Mouse (Mus musculus) gastrocnemius, postnatal 10 days (tissue): ENCODE data around the gene Spata2l. TPM values are rescaled to one million over a fixed set of nuclear protein-coding genes. Genes with fewer than 3 reads are reported as not detected.
"Not testable (repeated sequence)": the region's sequence is repeated elsewhere in the genome, so short reads cannot be mapped to it uniquely, and the experiment has no call there.

Experiments
- DNase-seq: peaks from one replicate; pipeline ENCODE4 v3.0.0; 2021; ENCODE audit warnings: mixed read lengths
- total RNA-seq, 2 experiments: library from RNA; stranded (reverse); gene quantifications; 2 replicates each; pipeline ENCODE4 v1.2.3; 2021

Spata2l gene
- total RNA-seq, 2 experiments from 2014 or later = 1.2 to 1.5 TPM

GRCm38 (mm10) chr8:123245543-123245942 is 9.5 kb upstream of the Spata2l start:
- no peak for DNase-seq

GRCm38 (mm10) chr8:123244382-123244781 is 8.3 kb upstream of the Spata2l start:
- no peak for DNase-seq

GRCm38 (mm10) chr8:123243053-123243452 is 7.0 kb upstream of the Spata2l start:
- no peak for DNase-seq

GRCm38 (mm10) chr8:123242107-123242923 is 6.3 kb upstream of the Spata2l start:
- no peak for DNase-seq

- no peak for DNase-seq
Observed at GRCm38 (mm10) chr8:123239398-123239797, 3.4 kb upstream of the Spata2l start.

GRCm38 (mm10) chr8:123234918-123235519 is 1.0 kb downstream of the Spata2l start:
- DNase-seq = no peak

- no peak for DNase-seq
Observed at GRCm38 (mm10) chr8:123233760-123234159, 2.3 kb downstream of the Spata2l start.

- peak; percentile 50 for DNase-seq
Observed at GRCm38 (mm10) chr8:123233300-123233699, 2.7 kb downstream of the Spata2l start.

- no peak for DNase-seq
Observed at GRCm38 (mm10) chr8:123232553-123232952, 3.5 kb downstream of the Spata2l start.

GRCm38 (mm10) chr8:123231742-123232141 is 4.3 kb downstream of the Spata2l start:
- no peak for DNase-seq

- not testable (repeated sequence) for DNase-seq
Observed at GRCm38 (mm10) chr8:123230326-123230725, 5.7 kb downstream of the Spata2l start.

- DNase-seq = no peak
Observed at GRCm38 (mm10) chr8:123228416-123228815, 7.6 kb downstream of the Spata2l start.

GRCm38 (mm10) chr8:123224278-123225266 is 11.5 kb downstream of the Spata2l start, which contains the start of gene Cdk10:
Gene Cdk10, plus strand, starts transcription at chr8:123224842.
- DNase-seq = peak; percentile 92

- no peak for DNase-seq
Observed at GRCm38 (mm10) chr8:123220917-123221316, 15.1 kb downstream of the Spata2l start.

GRCm38 (mm10) chr8:123215430-123215829 is 20.6 kb downstream of the Spata2l start:
- DNase-seq = no peak

- DNase-seq = no peak
Observed at GRCm38 (mm10) chr8:123213118-123213772, 22.8 kb downstream of the Spata2l start.

- peak; percentile 89 for DNase-seq
Observed at GRCm38 (mm10) chr8:123212321-123213117, 23.5 kb downstream of the Spata2l start, which contains the start of the genes Chmp1a and Spata33. Gene Chmp1a, minus strand, starts transcription at chr8:123212763. Gene Spata33, plus strand, starts transcription at chr8:123212832.

GRCm38 (mm10) chr8:123211876-123212275 is 24.2 kb downstream of the Spata2l start:
- no peak for DNase-seq

GRCm38 (mm10) chr8:123203571-123203970 is 32.5 kb downstream of the Spata2l start:
- no peak for DNase-seq

- DNase-seq = peak; percentile 79
Observed at GRCm38 (mm10) chr8:123202288-123202687, 33.7 kb downstream of the Spata2l start.

- no peak for DNase-seq
Observed at GRCm38 (mm10) chr8:123199864-123200263, 36.2 kb downstream of the Spata2l start.
